Mouse (Mus musculus): ENCODE data around the gene Usp9x.

DNA sequence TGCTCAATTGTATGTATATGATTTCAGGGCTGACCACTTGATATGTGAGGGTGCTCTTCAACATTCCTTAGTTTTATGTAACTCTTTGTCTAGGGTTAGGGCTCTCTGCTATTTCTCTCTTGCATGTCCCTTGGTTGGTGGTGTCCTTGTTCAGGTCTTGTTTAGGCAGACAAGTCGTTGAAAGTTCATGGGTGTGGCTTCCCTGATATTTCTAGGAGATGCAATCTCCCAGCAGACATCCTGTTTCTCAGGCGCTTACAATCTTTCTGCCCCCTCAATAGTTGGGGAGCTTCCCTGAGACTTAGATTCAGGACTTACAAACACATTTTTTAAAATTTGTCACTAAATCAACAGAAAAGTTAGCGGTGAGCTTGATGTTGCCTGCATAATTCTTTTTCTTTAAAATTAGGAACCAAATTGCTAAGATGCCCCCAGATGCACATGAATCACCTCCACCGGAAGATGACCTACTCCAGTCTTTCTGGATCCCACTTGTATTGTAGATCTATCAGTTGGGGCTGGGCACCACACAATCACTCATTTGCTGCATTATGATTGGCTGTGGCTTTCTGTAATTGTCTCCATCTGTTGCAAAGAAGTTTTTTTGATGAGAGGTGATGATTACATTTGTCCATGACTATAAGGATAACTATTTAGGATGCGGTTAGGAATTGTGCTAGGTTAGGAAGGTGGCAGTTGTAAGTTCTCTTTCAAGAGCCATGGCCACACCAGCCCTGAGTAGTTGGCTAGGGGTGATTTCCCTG, 48.6 kb upstream of the Usp9x start:
- TF ChIP-seq GATA1 (IDR thresholded peaks at IDR 0.05; ENCODE audit: borderline replicate concordance, low read length) = no peak
- no peak for TF ChIP-seq FLI1 (IDR thresholded peaks at IDR 0.05; ENCODE audit: low read length)

Measured in megakaryocyte, embryonic 14.5 days (primary cell).